Mouse (Mus musculus): ENCODE data around the gene Igf2.

Gene Igf2

DNA sequence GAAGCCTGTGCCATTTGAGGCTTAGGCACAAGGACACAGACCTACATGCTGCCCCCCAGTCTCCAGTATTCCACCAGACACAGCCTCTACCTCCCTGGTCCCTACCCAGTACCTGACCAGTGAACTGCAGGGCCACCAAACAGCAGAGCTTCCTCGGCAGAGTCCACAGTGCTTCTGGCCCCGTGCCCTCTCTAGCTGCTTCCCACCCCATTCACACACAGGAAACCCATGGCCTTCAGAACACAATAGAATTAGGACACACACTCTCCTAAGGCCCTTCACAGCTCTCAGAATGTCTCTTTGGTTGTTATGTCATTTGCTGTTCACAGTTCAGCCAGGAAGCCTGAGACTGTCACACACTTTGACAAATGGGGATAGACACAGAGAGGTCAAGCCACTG lies at the start of gene Igf2:
Gene Igf2 (minus strand): TSS at position 158 of the 400 bp plus-strand sequence.
- no peak for DNase-seq (ENCODE audit: low read depth, low spot score)

GRCm38 (mm10) chr7:142714783-142715498 lies 48.3 kb upstream of the Igf2 start:
- DNase-seq (ENCODE audit: low read depth, low spot score), result peak; percentile 44

- DNase-seq (ENCODE audit: low read depth, low spot score), result no peak
Measured at GRCm38 (mm10) chr7:142706873-142707272, 40.3 kb upstream of the Igf2 start.

GRCm38 (mm10) chr7:142699334-142699860 lies 32.8 kb upstream of the Igf2 start:
- no peak for DNase-seq (ENCODE audit: low read depth, low spot score)

GRCm38 (mm10) chr7:142678611-142679010 lies 12.0 kb upstream of the Igf2 start:
- DNase-seq (ENCODE audit: low read depth, low spot score), result no peak

DNA sequence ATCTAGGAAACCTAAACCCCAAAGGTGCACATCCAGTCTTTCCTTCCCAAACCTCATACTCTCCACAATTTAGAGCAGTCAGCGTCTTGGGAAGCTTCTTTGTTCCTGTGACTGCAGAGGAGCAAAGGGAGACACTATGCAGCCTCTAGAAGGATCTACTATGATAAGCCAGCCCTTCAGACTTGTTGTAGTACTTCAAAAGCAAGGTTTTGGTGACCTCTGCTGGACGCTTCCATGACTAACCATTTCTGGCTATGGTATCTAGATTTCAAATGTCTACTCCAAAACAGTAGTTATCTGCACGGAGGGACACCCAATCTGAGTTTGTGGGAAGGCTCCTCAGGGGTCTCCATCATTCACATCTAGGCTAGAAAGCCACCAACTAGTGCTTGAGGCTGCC lies 9.0 kb upstream of the Igf2 start:
- DNase-seq (ENCODE audit: low read depth, low spot score), result no peak

DNA sequence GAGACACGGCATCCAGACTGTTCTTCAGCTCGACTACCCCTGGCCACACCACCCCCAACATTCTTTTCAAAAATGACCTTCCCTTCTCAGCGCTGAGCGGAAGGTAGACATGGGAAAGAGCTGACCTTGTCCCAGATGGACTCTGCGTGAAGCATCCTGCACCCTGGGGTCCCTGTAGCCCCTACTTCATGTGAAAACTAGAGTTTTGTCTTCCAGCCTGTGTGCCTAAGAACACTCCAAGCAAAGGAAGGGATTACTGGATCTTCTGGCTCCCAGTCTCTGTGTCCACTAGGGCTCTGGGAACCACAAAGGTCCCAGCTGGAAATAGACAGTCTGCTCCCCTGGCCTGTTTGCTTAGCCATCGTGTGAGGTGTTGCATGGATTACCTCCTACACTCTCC lies 8.5 kb upstream of the Igf2 start:
- DNase-seq (ENCODE audit: low read depth, low spot score), result no peak

- DNase-seq (ENCODE audit: low read depth, low spot score), result no peak
Measured at GRCm38 (mm10) chr7:142672120-142672519, 5.5 kb upstream of the Igf2 start.

GRCm38 (mm10) chr7:142671067-142671466 lies 4.5 kb upstream of the Igf2 start:
- DNase-seq (ENCODE audit: low read depth, low spot score), result no peak

DNA sequence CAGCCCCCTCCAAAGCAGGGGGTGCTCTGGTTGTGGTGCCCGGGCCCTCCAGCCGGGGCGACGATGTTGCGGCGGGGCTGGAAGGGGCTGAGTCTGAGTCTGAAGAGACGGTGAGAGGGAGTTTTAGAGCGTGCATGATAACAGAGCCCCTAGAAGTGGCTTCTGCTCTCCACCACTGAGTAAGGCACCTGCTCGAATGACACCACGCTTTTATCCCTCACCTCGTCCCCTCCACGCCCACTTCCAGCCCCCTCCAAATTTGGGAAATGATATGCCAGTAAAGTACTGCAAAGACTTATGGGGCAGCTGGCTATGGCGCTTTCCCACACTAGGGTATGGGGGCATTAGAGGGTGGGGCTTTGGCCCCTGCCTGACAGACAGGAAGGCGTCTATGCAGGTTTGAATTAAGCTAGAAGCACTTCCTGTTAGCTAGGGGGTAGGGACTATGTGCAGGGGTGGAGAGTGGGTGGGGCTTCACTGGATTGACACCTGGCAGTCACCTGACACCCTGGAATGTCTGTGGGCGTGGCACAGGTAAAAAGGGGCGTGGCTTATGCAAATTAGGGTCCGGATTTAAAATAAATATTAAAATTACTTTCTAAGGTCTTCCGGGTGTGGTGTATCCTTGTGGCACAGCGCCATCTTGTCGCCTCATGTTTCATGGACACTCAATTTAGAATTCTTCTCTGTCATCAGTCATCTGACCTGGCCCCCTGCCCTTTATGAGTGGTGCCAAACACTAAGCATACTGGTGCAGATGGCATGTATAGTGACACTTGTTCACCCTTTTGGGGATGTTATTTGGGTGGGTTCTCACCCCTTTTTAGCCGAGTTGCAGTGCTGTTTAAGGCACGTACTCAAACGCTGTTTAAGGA lies 3.4 kb upstream of the Igf2 start, which contains the start of gene Gm49394:
Gene Gm49394 (minus strand): TSS at position 192 of the 875 bp plus-strand sequence.
- no peak for DNase-seq (ENCODE audit: low read depth, low spot score)

- no peak for DNase-seq (ENCODE audit: low read depth, low spot score)
Measured at GRCm38 (mm10) chr7:142668328-142668727, 1.7 kb upstream of the Igf2 start.

- DNase-seq (ENCODE audit: low read depth, low spot score), result no peak
Measured at GRCm38 (mm10) chr7:142667521-142667920, 905 bp upstream of the Igf2 start.

DNA sequence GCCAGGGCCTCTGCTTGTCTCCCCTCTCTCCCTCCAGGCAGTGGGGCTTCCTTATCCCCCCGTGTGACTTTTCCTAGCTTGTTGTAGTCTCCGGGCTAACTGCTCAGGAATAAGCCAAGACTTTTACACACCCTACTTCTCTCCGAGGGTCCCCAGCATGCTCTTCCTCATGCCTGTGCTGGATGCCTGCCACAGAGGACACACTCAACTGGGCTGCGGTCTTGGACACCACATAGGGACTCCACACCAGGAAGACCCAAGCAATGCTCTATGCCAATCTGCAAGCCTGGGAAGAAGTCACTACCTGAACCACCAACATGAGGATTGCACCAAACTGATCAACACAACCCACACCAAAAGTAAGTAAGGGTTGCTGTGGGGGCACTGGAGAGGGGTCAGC lies 507 bp downstream of the Igf2 start:
- DNase-seq (ENCODE audit: low read depth, low spot score), result no peak

GRCm38 (mm10) chr7:142665364-142665763 lies 1.3 kb downstream of the Igf2 start:
- DNase-seq (ENCODE audit: low read depth, low spot score), result no peak

DNA sequence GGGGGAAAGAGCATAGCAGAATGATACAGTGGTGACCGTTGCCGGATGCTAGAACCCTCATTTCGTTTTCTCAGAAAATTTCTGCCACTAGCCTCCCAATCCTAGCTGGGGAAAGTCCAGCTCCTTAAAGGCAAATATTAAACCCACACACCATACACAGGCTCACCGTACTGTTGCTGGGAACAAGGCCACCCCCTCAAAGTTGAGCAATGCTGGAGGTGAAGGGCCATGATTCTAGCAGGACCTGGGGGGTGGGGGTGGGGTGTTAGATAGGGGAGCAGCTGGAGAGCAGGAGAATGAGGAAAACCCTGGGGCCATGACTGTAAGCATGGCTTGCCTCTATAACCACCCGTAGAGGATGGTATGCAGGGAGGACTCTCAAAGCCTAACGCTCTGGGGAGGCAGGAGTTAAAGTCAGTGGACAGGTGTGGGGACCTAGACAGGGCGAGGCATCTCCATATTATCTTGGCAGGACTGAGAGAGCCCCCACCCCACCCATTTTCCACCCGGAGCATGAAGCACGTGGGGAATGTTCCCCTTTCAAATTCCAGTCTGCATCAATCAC lies 2.1 kb downstream of the Igf2 start:
- no peak for DNase-seq (ENCODE audit: low read depth, low spot score)

- no peak for DNase-seq (ENCODE audit: low read depth, low spot score)
Measured at GRCm38 (mm10) chr7:142663931-142664421, 2.6 kb downstream of the Igf2 start.

GRCm38 (mm10) chr7:142663151-142663550 lies 3.5 kb downstream of the Igf2 start:
- no peak for DNase-seq (ENCODE audit: low read depth, low spot score)

- DNase-seq (ENCODE audit: low read depth, low spot score), result no peak
Measured at GRCm38 (mm10) chr7:142661811-142662210, 4.8 kb downstream of the Igf2 start.

- no peak for DNase-seq (ENCODE audit: low read depth, low spot score)
Measured at GRCm38 (mm10) chr7:142661046-142661445, 5.6 kb downstream of the Igf2 start.

DNA sequence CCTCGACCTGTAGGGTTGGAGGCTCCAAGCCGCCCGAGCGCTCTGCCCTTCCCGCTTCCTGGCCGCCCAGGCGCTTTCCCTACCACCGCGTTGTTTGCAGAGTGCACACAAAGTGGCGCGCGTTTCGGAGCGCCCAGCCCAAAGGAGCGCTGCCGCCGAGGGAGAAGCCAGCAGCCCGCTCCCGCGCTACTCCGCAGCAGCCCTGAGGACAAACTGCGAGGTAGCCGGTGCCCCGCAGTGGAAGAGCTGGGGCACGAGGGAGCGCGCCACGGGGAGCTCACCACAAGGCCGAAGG lies 6.0 kb downstream of the Igf2 start:
- no peak for DNase-seq (ENCODE audit: low read depth, low spot score)

GRCm38 (mm10) chr7:142659767-142660650 lies 6.6 kb downstream of the Igf2 start:
- no peak for DNase-seq (ENCODE audit: low read depth, low spot score)

Data from embryo, embryonic 11.5 days (tissue).